Mouse (Mus musculus): ENCODE measurements around the gene Scgb1a1. TPM values are rescaled to one million over a fixed set of nuclear protein-coding genes. Genes with fewer than 3 reads are reported as not detected.

Scgb1a1 gene
- polyA plus RNA-seq, 1 experiment from 2014 or later, result not detected

GRCm38 (mm10) chr19:9047207-9047945, 40.4 kb downstream of the Scgb1a1 start:
- Histone ChIP-seq H3K36me3 (ENCODE audit: control insufficient read depth, insufficient read depth, low read length) (no peaks in the 10 kb centered on the region), H3K4me3 (ENCODE audit: low read depth, low read length) (no peak overlapping the region), H3K27me3 (replicated peaks; ENCODE audit: control insufficient read depth, insufficient read depth, low read length) (no peaks in the 10 kb centered on the region), H3K4me2 (ENCODE audit: low read depth, low read length) (no peak overlapping the region), H3K9ac (ENCODE audit: low read depth, low read length) (no peak overlapping the region), H3K27ac (replicated peaks; ENCODE audit: low read depth, low read length) (no peak overlapping the region), H3K9me3 (ENCODE audit: control insufficient read depth, low read length) (no peaks in the 10 kb centered on the region), H3K4me1 (ENCODE audit: control insufficient read depth, insufficient read depth, low read length) (no peaks in the 10 kb centered on the region)
- 58% methylated on average over 7 of the region's 7 CpGs for WGBS
- ATAC-seq (ENCODE audit: low read depth) (no peak), DNase-seq (ENCODE audit: low spot score) (no peak)

GRCm38 (mm10) chr19:9044291-9044690, 43.5 kb downstream of the Scgb1a1 start:
- no peak overlapping the region for H3K4me2 ChIP-seq (ENCODE audit: low read depth, low read length)
- DNase-seq (ENCODE audit: low spot score) (no peak), ATAC-seq (ENCODE audit: low read depth) (no peak)
- no peaks in the 10 kb centered on the region for H3K27me3 ChIP-seq (replicated peaks; ENCODE audit: control insufficient read depth, insufficient read depth, low read length)
- H3K4me1 ChIP-seq (ENCODE audit: control insufficient read depth, insufficient read depth, low read length), result peaks cover 4% of the 10 kb centered on the region; the same call in 1 of the 2 replicates
- no peak overlapping the region for H3K4me3 ChIP-seq (ENCODE audit: low read depth, low read length)
- no peak overlapping the region for H3K9ac ChIP-seq (ENCODE audit: low read depth, low read length)
- H3K36me3 ChIP-seq (ENCODE audit: control insufficient read depth, insufficient read depth, low read length), result no peaks in the 10 kb centered on the region
- no peak overlapping the region for H3K27ac ChIP-seq (replicated peaks; ENCODE audit: low read depth, low read length)
- 74% methylated on average over 4 of the region's 4 CpGs for WGBS
- no peaks in the 10 kb centered on the region for H3K9me3 ChIP-seq (ENCODE audit: control insufficient read depth, low read length)

- Histone ChIP-seq H3K27me3 (replicated peaks; ENCODE audit: control insufficient read depth, insufficient read depth, low read length) (no peaks in the 10 kb centered on the region), H3K9ac (ENCODE audit: low read depth, low read length) (no peak overlapping the region), H3K27ac (replicated peaks; ENCODE audit: low read depth, low read length) (no peak overlapping the region), H3K36me3 (ENCODE audit: control insufficient read depth, insufficient read depth, low read length) (no peaks in the 10 kb centered on the region), H3K9me3 (ENCODE audit: control insufficient read depth, low read length) (no peaks in the 10 kb centered on the region), H3K4me2 (ENCODE audit: low read depth, low read length) (no peak overlapping the region), H3K4me1 (ENCODE audit: control insufficient read depth, insufficient read depth, low read length) (peaks cover 4% of the 10 kb centered on the region; the same call in 1 of the 2 replicates), H3K4me3 (ENCODE audit: low read depth, low read length) (no peak overlapping the region)
- no peak for DNase-seq (ENCODE audit: low spot score)
- ATAC-seq (ENCODE audit: low read depth), result no peak
- WGBS, result 52% methylated on average over 1 of the region's 1 CpGs
These were observed 44.6 kb downstream of the Scgb1a1 start for GRCm38 (mm10) chr19:9043123-9043522.

- H3K4me3 ChIP-seq (ENCODE audit: low read depth, low read length), result no peak overlapping the region
- H3K36me3 ChIP-seq (ENCODE audit: control insufficient read depth, insufficient read depth, low read length), result no peaks in the 10 kb centered on the region
- H3K9ac ChIP-seq (ENCODE audit: low read depth, low read length), result no peak overlapping the region
- H3K27ac ChIP-seq (replicated peaks; ENCODE audit: low read depth, low read length), result no peak overlapping the region
- H3K4me2 ChIP-seq (ENCODE audit: low read depth, low read length), result no peak overlapping the region
- DNase-seq (ENCODE audit: low spot score) (no peak), ATAC-seq (ENCODE audit: low read depth) (no peak)
- H3K27me3 ChIP-seq (replicated peaks; ENCODE audit: control insufficient read depth, insufficient read depth, low read length), result no peaks in the 10 kb centered on the region
- peaks cover 4% of the 10 kb centered on the region; the same call in 1 of the 2 replicates for H3K4me1 ChIP-seq (ENCODE audit: control insufficient read depth, insufficient read depth, low read length)
- H3K9me3 ChIP-seq (ENCODE audit: control insufficient read depth, low read length), result no peaks in the 10 kb centered on the region
These were observed 46.7 kb downstream of the Scgb1a1 start for GRCm38 (mm10) chr19:9041074-9041473.

- Histone ChIP-seq H3K9me3 (ENCODE audit: control insufficient read depth, low read length) (no peaks in the 10 kb centered on the region), H3K4me1 (ENCODE audit: control insufficient read depth, insufficient read depth, low read length) (peaks cover 4% of the 10 kb centered on the region; the same call in 1 of the 2 replicates), H3K4me3 (ENCODE audit: low read depth, low read length) (no peak overlapping the region), H3K27ac (replicated peaks; ENCODE audit: low read depth, low read length) (no peak overlapping the region), H3K36me3 (ENCODE audit: control insufficient read depth, insufficient read depth, low read length) (no peaks in the 10 kb centered on the region), H3K9ac (ENCODE audit: low read depth, low read length) (no peak overlapping the region), H3K4me2 (ENCODE audit: low read depth, low read length) (no peak overlapping the region), H3K27me3 (replicated peaks; ENCODE audit: control insufficient read depth, insufficient read depth, low read length) (no peaks in the 10 kb centered on the region)
- DNase-seq (ENCODE audit: low spot score) (no peak), ATAC-seq (ENCODE audit: low read depth) (no peak)
- 86% methylated on average over 6 of the region's 6 CpGs for WGBS
These were observed 47.1 kb downstream of the Scgb1a1 start for GRCm38 (mm10) chr19:9040649-9041048.

GRCm38 (mm10) chr19:9039928-9040327, 47.8 kb downstream of the Scgb1a1 start:
- ATAC-seq (ENCODE audit: low read depth), result peak; percentile 55; the same call in 1 of the 2 replicates
- Histone ChIP-seq H3K36me3 (ENCODE audit: control insufficient read depth, insufficient read depth, low read length) (no peaks in the 10 kb centered on the region), H3K27ac (replicated peaks; ENCODE audit: low read depth, low read length) (no peak overlapping the region), H3K4me1 (ENCODE audit: control insufficient read depth, insufficient read depth, low read length) (peaks cover 4% of the 10 kb centered on the region; the same call in 1 of the 2 replicates), H3K9ac (ENCODE audit: low read depth, low read length) (no peak overlapping the region), H3K4me2 (ENCODE audit: low read depth, low read length) (0 out of 2 replicates have a peak overlapping the region, but pooled peaks have one; percentile 5), H3K9me3 (ENCODE audit: control insufficient read depth, low read length) (no peaks in the 10 kb centered on the region), H3K27me3 (replicated peaks; ENCODE audit: control insufficient read depth, insufficient read depth, low read length) (no peaks in the 10 kb centered on the region), H3K4me3 (ENCODE audit: low read depth, low read length) (no peak overlapping the region)
- peak; percentile 71 for DNase-seq (ENCODE audit: low spot score)
- 27% methylated on average over 7 of the region's 7 CpGs for WGBS

GRCm38 (mm10) chr19:9039266-9039665, 48.5 kb downstream of the Scgb1a1 start:
- no peak for ATAC-seq (ENCODE audit: low read depth)
- no peaks in the 10 kb centered on the region for H3K9me3 ChIP-seq (ENCODE audit: control insufficient read depth, low read length)
- peaks cover 6% of the 10 kb centered on the region; the same call in 1 of the 2 replicates for H3K4me1 ChIP-seq (ENCODE audit: control insufficient read depth, insufficient read depth, low read length)
- H3K36me3 ChIP-seq (ENCODE audit: control insufficient read depth, insufficient read depth, low read length), result no peaks in the 10 kb centered on the region
- no peak overlapping the region for H3K4me3 ChIP-seq (ENCODE audit: low read depth, low read length)
- no peak overlapping the region for H3K27ac ChIP-seq (replicated peaks; ENCODE audit: low read depth, low read length)
- H3K9ac ChIP-seq (ENCODE audit: low read depth, low read length), result no peak overlapping the region
- WGBS, result 63% methylated on average over 4 of the region's 4 CpGs
- H3K4me2 ChIP-seq (ENCODE audit: low read depth, low read length), result no peak overlapping the region
- DNase-seq (ENCODE audit: low spot score), result no peak
- H3K27me3 ChIP-seq (replicated peaks; ENCODE audit: control insufficient read depth, insufficient read depth, low read length), result no peaks in the 10 kb centered on the region

- WGBS, result 51% methylated on average over 3 of the region's 3 CpGs
- H3K4me2 ChIP-seq (ENCODE audit: low read depth, low read length), result no peak overlapping the region
- H3K27me3 ChIP-seq (replicated peaks; ENCODE audit: control insufficient read depth, insufficient read depth, low read length), result no peaks in the 10 kb centered on the region
- no peak overlapping the region for H3K9ac ChIP-seq (ENCODE audit: low read depth, low read length)
- no peaks in the 10 kb centered on the region for H3K36me3 ChIP-seq (ENCODE audit: control insufficient read depth, insufficient read depth, low read length)
- H3K4me1 ChIP-seq (ENCODE audit: control insufficient read depth, insufficient read depth, low read length), result peaks cover 17% of the 10 kb centered on the region
- ATAC-seq (ENCODE audit: low read depth) (no peak), DNase-seq (ENCODE audit: low spot score) (no peak)
- H3K9me3 ChIP-seq (ENCODE audit: control insufficient read depth, low read length), result no peaks in the 10 kb centered on the region
- no peak overlapping the region for H3K4me3 ChIP-seq (ENCODE audit: low read depth, low read length)
- H3K27ac ChIP-seq (replicated peaks; ENCODE audit: low read depth, low read length), result no peak overlapping the region
These were observed 49.6 kb downstream of the Scgb1a1 start for GRCm38 (mm10) chr19:9038136-9038535.

- Histone ChIP-seq H3K27me3 (replicated peaks; ENCODE audit: control insufficient read depth, insufficient read depth, low read length) (no peaks in the 10 kb centered on the region), H3K36me3 (ENCODE audit: control insufficient read depth, insufficient read depth, low read length) (no peaks in the 10 kb centered on the region), H3K9me3 (ENCODE audit: control insufficient read depth, low read length) (no peaks in the 10 kb centered on the region), H3K4me3 (ENCODE audit: low read depth, low read length) (no peak overlapping the region), H3K4me2 (ENCODE audit: low read depth, low read length) (no peak overlapping the region), H3K9ac (ENCODE audit: low read depth, low read length) (no peak overlapping the region), H3K27ac (replicated peaks; ENCODE audit: low read depth, low read length) (no peak overlapping the region), H3K4me1 (ENCODE audit: control insufficient read depth, insufficient read depth, low read length) (peaks cover 26% of the 10 kb centered on the region)
- ATAC-seq (ENCODE audit: low read depth) (no peak), DNase-seq (ENCODE audit: low spot score) (no peak)
- WGBS, result 62% methylated on average over 3 of the region's 3 CpGs
These were observed 52.7 kb downstream of the Scgb1a1 start for GRCm38 (mm10) chr19:9035101-9035500.
